Mouse (Mus musculus): Measurements from ENCODE around the gene Dedd2. TPM values are rescaled to one million over a fixed set of nuclear protein-coding genes. Genes with fewer than 3 reads are reported as not detected.

The Dedd2 gene
- polyA plus RNA-seq, 1 experiment from 2014 or later: 7.3 TPM

DNA sequence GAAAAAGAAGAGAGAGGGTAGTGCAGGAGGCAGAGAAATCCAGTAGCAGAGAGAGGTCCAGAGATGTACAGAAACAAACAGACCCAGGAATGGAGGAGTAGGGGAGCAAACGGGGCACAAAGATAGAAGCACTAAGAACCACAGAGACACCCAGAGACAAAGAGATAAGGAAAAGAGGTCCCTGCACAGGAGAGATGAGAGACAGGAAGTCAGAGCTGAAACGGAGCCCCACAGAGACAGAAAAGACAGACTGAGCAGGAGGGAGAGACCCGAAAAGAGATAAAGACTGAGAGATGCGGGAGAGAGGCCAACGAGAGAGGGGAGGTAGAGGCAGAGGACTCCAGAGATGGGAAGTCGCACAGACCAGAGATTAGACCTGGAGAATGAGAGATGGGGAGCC lies 39.9 kb downstream of the Dedd2 start:
- H3K27me3 ChIP-seq (ENCODE audit: control insufficient read depth, insufficient read depth, low read length): peaks cover 22% of the 10 kb centered on the region
- peak overlapping the region; percentile 72; the same call in 1 of the 2 replicates for H3K9ac ChIP-seq (ENCODE audit: low read depth, low read length)
- 5% methylated on average over 6 of the region's 6 CpGs for WGBS

DNA sequence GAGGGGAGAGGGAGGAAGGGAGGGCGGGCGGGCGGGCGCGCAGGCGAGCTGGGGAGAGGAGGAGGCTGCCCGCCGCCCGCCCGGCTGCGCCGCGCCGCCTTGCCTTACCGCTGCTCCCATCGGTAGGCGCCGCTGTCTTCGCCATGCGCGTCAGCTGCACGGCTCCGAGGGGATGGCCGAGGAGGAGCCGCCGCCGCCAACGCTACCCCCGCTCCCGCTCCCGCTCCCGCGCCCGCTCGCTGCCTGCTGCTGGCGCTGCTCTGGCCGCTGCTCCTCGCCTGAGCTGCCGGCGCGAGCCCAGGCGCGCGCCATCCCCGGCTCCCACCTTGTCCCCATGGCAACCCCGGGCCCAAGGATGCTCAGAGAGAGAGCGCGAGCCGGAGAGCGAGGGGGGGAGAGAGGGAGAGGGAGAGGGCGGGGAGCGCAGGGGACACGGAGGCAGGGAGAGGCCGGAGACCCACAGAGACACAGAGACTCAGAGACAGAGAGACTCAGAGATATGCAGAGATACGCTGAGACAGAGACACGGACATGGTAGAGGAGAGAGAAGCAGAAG lies 40.7 kb downstream of the Dedd2 start, which contains the start of gene Pou2f2:
Gene Pou2f2 (minus strand): TSS at position 121 of the 556 bp plus-strand sequence.
- H3K4me2 ChIP-seq (replicated peaks; ENCODE audit: low read depth, low read length): peak within 1 kb of the TSS; percentile 58
- no peaks in the 10 kb centered on the region for H3K36me3 ChIP-seq (ENCODE audit: control insufficient read depth, insufficient read depth, low read length)
- ATAC-seq (ENCODE audit: low FRiP score): peak; percentile 90
- H3K9ac ChIP-seq (ENCODE audit: low read depth, low read length): peak within 1 kb of the TSS; percentile 72
- H3K4me3 ChIP-seq (ENCODE audit: low read depth, low read length): peak within 1 kb of the TSS; percentile 41
- no peaks in the 10 kb centered on the region for H3K9me3 ChIP-seq (ENCODE audit: control insufficient read depth, low read length)
- peaks cover 5% of the 10 kb centered on the region; the same call in 1 of the 2 replicates for H3K4me1 ChIP-seq (replicated peaks; ENCODE audit: control insufficient read depth, insufficient read depth, low read length)
- peak within 1 kb of the TSS; percentile 82 for H3K27ac ChIP-seq (ENCODE audit: low read depth, low read length)
- H3K27me3 ChIP-seq (ENCODE audit: control insufficient read depth, insufficient read depth, low read length): peaks cover 22% of the 10 kb centered on the region
- DNase-seq (ENCODE audit: low spot score): peak; percentile 93
- 0% methylated on average over 24 of the region's 56 CpGs for WGBS

More for the DNA sequence above, 39.9 kb downstream of the Dedd2 start:
- H3K4me2 ChIP-seq (replicated peaks; ENCODE audit: low read depth, low read length): peak overlapping the region; percentile 58
- no peaks in the 10 kb centered on the region for H3K36me3 ChIP-seq (ENCODE audit: control insufficient read depth, insufficient read depth, low read length)
- H3K9me3 ChIP-seq (ENCODE audit: control insufficient read depth, low read length): no peaks in the 10 kb centered on the region
- ATAC-seq (ENCODE audit: low FRiP score) (no peak), DNase-seq (ENCODE audit: low spot score) (no peak)
- H3K4me3 ChIP-seq (ENCODE audit: low read depth, low read length): peak overlapping the region; percentile 41; the same call in 1 of the 2 replicates
- H3K4me1 ChIP-seq (replicated peaks; ENCODE audit: control insufficient read depth, insufficient read depth, low read length): peaks cover 5% of the 10 kb centered on the region; the same call in 1 of the 2 replicates
- peak overlapping the region; percentile 82 for H3K27ac ChIP-seq (ENCODE audit: low read depth, low read length)

DNA sequence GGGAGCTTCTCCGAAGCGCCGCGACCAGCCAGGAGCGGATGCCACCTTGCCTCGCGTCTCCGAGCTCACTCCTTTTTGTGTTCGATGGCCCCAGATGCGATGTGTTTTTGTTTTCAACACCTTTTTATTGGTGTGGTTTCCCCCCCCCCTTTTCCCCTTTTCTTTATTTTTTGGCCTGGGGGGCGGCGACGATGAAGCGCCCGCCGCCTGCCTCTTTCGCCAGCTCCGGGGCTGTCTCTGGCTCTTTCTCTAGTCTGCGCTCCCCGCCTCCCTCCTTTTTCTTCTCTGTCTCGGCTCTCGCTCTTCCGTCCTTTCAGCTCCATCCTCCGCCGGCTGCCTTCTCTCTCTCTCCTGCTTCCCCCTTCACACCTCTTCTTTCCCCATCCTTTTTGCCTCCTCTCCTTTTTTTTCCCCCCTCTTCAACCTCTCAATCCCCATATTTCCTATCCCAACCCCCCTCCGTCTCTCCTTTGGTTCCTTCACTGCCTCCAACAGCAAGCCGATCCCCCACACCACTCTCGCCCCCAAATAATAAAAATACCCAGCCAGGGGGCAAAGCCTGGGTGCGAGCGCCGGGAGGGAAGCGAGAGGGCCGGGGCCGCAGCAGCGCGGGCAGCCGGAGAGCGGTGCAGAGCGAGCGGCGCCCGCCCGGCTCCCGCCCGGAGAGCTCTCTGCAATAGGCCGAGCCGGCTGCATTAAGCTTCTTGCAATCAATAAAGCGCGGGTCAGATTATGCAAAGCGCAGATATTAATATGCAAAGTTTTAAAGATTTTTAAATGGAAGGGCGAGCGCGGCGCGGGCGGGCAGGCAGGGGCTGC lies 41.4 kb downstream of the Dedd2 start:
- Histone ChIP-seq H3K27ac (ENCODE audit: low read depth, low read length) (peak overlapping the region; percentile 82), H3K9me3 (ENCODE audit: control insufficient read depth, low read length) (no peaks in the 10 kb centered on the region), H3K4me3 (ENCODE audit: low read depth, low read length) (peak overlapping the region; percentile 41), H3K4me2 (replicated peaks; ENCODE audit: low read depth, low read length) (peak overlapping the region; percentile 58), H3K27me3 (ENCODE audit: control insufficient read depth, insufficient read depth, low read length) (peaks cover 22% of the 10 kb centered on the region), H3K36me3 (ENCODE audit: control insufficient read depth, insufficient read depth, low read length) (no peaks in the 10 kb centered on the region), H3K9ac (ENCODE audit: low read depth, low read length) (peak overlapping the region; percentile 72), H3K4me1 (replicated peaks; ENCODE audit: control insufficient read depth, insufficient read depth, low read length) (peaks cover 5% of the 10 kb centered on the region; the same call in 1 of the 2 replicates)
- under 1% methylated on average over 50 of the region's 56 CpGs for WGBS
- peak; percentile 62 for DNase-seq (ENCODE audit: low spot score)
- ATAC-seq (ENCODE audit: low FRiP score): peak; percentile 84

DNA sequence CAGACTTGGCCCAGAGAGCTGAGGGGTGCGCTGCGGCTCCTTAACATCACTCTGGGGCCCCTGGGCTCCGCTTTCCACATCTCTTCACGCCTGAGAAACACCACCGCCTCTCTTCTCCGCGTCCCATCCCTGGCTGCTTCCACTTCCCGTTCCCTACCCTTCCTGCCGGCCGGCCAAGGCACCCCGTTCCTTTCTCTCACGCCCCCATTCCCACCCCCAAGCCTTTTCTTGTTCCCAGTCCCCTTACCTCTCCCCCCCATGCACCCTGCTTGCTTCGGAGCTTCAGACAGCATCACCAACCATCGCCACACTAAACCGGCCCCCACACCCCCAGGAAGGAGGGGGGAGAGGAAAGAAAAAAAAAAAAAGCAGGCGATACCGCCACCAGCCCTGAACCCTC lies 42.1 kb downstream of the Dedd2 start:
- DNase-seq (ENCODE audit: low spot score) (peak; percentile 35), ATAC-seq (ENCODE audit: low FRiP score) (no peak)
- no peaks in the 10 kb centered on the region for H3K9me3 ChIP-seq (ENCODE audit: control insufficient read depth, low read length)
- 3% methylated on average over 14 of the region's 17 CpGs for WGBS
- H3K4me2 ChIP-seq (replicated peaks; ENCODE audit: low read depth, low read length): peak overlapping the region; percentile 58
- peak overlapping the region; percentile 82 for H3K27ac ChIP-seq (ENCODE audit: low read depth, low read length)
- no peaks in the 10 kb centered on the region for H3K36me3 ChIP-seq (ENCODE audit: control insufficient read depth, insufficient read depth, low read length)
- peaks cover 22% of the 10 kb centered on the region for H3K27me3 ChIP-seq (ENCODE audit: control insufficient read depth, insufficient read depth, low read length)
- peaks cover 8% of the 10 kb centered on the region; the same call in 1 of the 2 replicates for H3K4me1 ChIP-seq (replicated peaks; ENCODE audit: control insufficient read depth, insufficient read depth, low read length)
- H3K4me3 ChIP-seq (ENCODE audit: low read depth, low read length): peak overlapping the region; percentile 41
- H3K9ac ChIP-seq (ENCODE audit: low read depth, low read length): peak overlapping the region; percentile 72

DNA sequence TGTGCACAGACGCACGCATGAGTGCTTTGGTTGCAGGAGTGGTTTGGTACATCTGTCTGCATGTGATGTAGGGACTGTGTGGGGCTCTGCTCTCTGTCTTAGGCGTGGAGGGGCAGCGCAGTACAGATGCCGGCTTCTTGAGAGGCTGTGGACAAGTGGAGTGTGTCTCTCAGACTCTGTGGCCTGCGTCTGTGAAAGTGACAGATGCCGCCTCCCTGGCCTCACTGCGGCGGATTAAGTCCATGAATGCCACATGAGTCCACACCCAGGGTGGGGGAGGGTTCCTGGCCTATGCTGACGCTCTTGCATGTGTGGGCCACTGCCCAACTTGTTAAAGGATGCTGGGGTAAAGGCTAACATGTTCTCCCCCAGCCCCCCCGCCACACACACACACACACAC lies 46.1 kb downstream of the Dedd2 start:
- Histone ChIP-seq H3K9ac (ENCODE audit: low read depth, low read length) (peak overlapping the region; percentile 36; the same call in 1 of the 2 replicates), H3K4me1 (replicated peaks; ENCODE audit: control insufficient read depth, insufficient read depth, low read length) (peaks cover 5% of the 10 kb centered on the region), H3K27me3 (ENCODE audit: control insufficient read depth, insufficient read depth, low read length) (no peaks in the 10 kb centered on the region; the same call in 1 of the 2 replicates), H3K4me2 (replicated peaks; ENCODE audit: low read depth, low read length) (peak overlapping the region; percentile 20; the same call in 1 of the 2 replicates), H3K4me3 (ENCODE audit: low read depth, low read length) (no peak overlapping the region), H3K27ac (ENCODE audit: low read depth, low read length) (peak overlapping the region; percentile 85), H3K9me3 (ENCODE audit: control insufficient read depth, low read length) (no peaks in the 10 kb centered on the region), H3K36me3 (ENCODE audit: control insufficient read depth, insufficient read depth, low read length) (no peaks in the 10 kb centered on the region)
- DNase-seq (ENCODE audit: low spot score) (peak; percentile 58), ATAC-seq (ENCODE audit: low FRiP score) (peak; percentile 18)
- WGBS: 47% methylated on average over 11 of the region's 11 CpGs

DNA sequence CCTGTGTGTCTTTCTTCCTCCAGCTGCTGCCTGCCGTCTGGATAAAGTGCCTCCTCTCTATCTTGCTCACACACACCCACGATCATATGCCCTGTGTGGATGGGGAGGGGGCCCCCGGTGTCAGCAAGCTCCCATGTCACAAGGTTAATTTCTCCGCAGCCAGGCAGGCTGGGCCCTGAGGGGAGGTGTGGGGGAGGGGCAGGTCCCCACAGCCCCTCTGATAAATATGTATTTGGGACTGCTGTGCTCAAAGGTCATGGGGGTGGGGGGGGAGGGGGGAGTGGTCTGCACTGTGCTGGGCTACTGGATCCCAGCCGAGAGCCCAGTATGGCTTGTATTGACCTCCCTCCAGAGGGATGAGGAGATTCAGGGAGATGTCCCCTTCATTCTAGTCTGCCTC lies 47.7 kb downstream of the Dedd2 start:
- peak; percentile 59 for DNase-seq (ENCODE audit: low spot score)
- H3K4me3 ChIP-seq (ENCODE audit: low read depth, low read length): no peak overlapping the region; the same call in 1 of the 2 replicates
- peaks cover 5% of the 10 kb centered on the region for H3K4me1 ChIP-seq (replicated peaks; ENCODE audit: control insufficient read depth, insufficient read depth, low read length)
- peak overlapping the region; percentile 85 for H3K27ac ChIP-seq (ENCODE audit: low read depth, low read length)
- H3K4me2 ChIP-seq (replicated peaks; ENCODE audit: low read depth, low read length): peak overlapping the region; percentile 25; the same call in 1 of the 2 replicates
- WGBS: 27% methylated on average over 5 of the region's 5 CpGs
- H3K27me3 ChIP-seq (ENCODE audit: control insufficient read depth, insufficient read depth, low read length): no peaks in the 10 kb centered on the region; the same call in 1 of the 2 replicates
- ATAC-seq (ENCODE audit: low FRiP score): peak; percentile 77
- H3K36me3 ChIP-seq (ENCODE audit: control insufficient read depth, insufficient read depth, low read length): no peaks in the 10 kb centered on the region
- H3K9ac ChIP-seq (ENCODE audit: low read depth, low read length): no peak overlapping the region
- H3K9me3 ChIP-seq (ENCODE audit: control insufficient read depth, low read length): no peaks in the 10 kb centered on the region

DNA sequence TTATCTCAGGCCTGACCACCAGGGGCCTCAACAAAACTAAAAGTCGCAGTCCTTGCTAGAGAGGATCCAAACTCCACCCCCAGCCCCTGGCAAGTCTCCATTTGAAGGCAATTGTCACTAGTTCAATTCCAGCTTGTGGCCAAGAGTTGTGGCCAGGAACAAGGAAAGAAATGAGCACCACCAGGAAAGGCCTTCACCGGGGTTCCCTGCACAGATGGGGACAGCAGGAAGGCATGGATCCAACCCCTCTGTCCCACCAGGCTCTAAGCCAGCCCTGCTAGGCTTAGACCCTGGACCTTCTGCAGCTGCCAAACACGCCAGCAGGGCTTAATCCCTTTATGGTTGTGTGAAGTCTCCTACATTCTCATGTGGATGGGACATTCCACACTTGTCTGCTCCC lies 49.8 kb downstream of the Dedd2 start:
- ATAC-seq (ENCODE audit: low FRiP score) (no peak), DNase-seq (ENCODE audit: low spot score) (no peak)
- 44% methylated on average over 3 of the region's 3 CpGs for WGBS
- H3K4me1 ChIP-seq (replicated peaks; ENCODE audit: control insufficient read depth, insufficient read depth, low read length): peaks cover 5% of the 10 kb centered on the region
- H3K27me3 ChIP-seq (ENCODE audit: control insufficient read depth, insufficient read depth, low read length): no peaks in the 10 kb centered on the region; the same call in 1 of the 2 replicates
- no peaks in the 10 kb centered on the region for H3K9me3 ChIP-seq (ENCODE audit: control insufficient read depth, low read length)
- no peaks in the 10 kb centered on the region for H3K36me3 ChIP-seq (ENCODE audit: control insufficient read depth, insufficient read depth, low read length)
- H3K27ac ChIP-seq (ENCODE audit: low read depth, low read length): no peak overlapping the region
- H3K4me3 ChIP-seq (ENCODE audit: low read depth, low read length): no peak overlapping the region
- no peak overlapping the region for H3K4me2 ChIP-seq (replicated peaks; ENCODE audit: low read depth, low read length)
- H3K9ac ChIP-seq (ENCODE audit: low read depth, low read length): no peak overlapping the region

DNA sequence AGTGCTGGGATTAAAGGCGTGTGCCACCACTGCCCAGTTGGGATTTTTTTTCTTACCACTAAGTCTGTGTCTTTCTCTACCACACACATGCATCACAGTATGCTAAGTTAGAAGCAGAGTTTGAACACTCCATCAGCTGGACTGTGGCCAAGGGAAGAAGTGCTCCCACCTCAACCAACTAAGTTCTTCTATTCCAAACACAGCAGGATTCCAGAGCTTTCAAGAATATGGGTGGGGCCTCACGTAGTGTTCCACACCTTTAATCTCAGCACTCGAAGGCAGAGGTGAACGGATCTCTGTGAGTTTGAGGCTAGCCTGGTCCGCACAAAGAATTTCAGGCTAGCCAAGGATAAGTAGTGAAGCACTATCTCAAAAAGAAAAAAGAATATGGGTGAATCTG lies 54.3 kb downstream of the Dedd2 start:
- no peaks in the 10 kb centered on the region for H3K9me3 ChIP-seq (ENCODE audit: control insufficient read depth, low read length)
- DNase-seq (ENCODE audit: low spot score) (no peak), ATAC-seq (ENCODE audit: low FRiP score) (no peak)
- no peak overlapping the region for H3K4me2 ChIP-seq (replicated peaks; ENCODE audit: low read depth, low read length)
- H3K27ac ChIP-seq (ENCODE audit: low read depth, low read length): no peak overlapping the region
- WGBS: 83% methylated on average over 5 of the region's 5 CpGs
- no peaks in the 10 kb centered on the region for H3K4me1 ChIP-seq (replicated peaks; ENCODE audit: control insufficient read depth, insufficient read depth, low read length)
- H3K27me3 ChIP-seq (ENCODE audit: control insufficient read depth, insufficient read depth, low read length): no peaks in the 10 kb centered on the region; the same call in 1 of the 2 replicates
- H3K4me3 ChIP-seq (ENCODE audit: low read depth, low read length): no peak overlapping the region
- no peaks in the 10 kb centered on the region for H3K36me3 ChIP-seq (ENCODE audit: control insufficient read depth, insufficient read depth, low read length)
- H3K9ac ChIP-seq (ENCODE audit: low read depth, low read length): no peak overlapping the region

Measured in hindbrain, embryonic 11.5 days (tissue).